Mouse (Mus musculus): ENCODE measurements at regions not wholly inside any gene's neighbourhood (a gene's known extent, or its start where the extent isn't known, plus 50 kb on each side); places are given as distances from the start of the nearest gene placed in this dataset.

DNA sequence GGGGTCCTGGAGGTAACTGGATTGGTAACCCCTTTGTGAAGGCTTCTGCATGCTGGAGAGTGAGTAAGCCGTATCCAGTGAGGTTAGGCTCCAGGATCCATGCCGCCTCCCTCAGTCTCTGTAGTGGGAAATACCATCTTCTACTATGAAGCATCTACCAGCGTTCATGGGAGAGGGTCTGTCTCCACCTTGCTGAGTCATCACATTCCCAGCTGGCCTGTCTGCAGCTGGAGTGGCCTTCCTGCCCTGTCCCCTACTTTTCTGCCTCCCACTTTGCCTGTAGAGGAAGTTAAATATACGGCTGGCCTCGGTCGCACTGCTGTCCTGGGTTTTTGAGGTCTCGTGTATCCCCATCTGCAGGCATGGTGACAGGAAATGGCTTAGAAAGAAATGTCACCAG lies 78.0 kb upstream of the Sec14l1 start:
- DNase-seq (ENCODE audit: low spot score), result no peak

DNA sequence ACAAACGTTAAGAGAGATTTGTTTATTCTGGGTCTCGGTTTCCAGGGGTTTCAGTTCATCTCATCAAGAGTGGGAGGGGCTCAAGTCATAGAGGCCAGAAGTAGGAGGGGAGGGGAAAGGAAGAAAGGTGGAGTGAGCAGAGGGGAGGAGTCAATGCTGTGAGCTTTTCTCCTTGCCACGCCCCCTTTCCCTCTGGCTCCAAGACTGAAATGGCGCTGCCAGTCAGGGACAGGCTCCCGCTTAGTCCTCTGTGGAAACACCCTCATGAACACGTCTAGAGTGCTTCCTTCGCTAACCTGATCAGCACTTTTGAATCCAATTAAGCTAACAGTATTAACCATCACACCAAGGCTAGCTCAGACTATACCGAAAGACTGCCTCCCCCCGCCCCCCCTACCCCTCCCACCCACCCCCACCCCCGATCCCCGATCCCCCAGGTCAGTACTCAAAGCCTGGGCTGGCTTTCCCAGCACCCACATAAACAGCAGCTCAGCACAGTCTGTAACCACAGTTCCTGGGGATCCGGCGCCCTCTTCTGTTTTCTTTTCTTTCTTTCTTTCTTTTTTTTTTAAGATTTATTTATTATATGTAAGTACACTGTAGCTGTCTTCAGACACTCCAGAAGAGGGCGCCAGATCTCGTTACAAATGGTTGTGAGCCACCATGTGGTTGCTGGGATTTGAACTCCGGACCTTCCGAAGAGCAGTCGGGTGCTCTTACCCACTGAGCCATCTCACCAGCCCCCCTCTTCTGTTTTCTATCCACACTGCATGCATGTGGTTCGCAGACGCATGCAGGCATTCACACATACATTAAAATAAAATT lies 76.5 kb upstream of the Sec14l1 start:
- peak; percentile 83 for DNase-seq (ENCODE audit: low spot score)

DNA sequence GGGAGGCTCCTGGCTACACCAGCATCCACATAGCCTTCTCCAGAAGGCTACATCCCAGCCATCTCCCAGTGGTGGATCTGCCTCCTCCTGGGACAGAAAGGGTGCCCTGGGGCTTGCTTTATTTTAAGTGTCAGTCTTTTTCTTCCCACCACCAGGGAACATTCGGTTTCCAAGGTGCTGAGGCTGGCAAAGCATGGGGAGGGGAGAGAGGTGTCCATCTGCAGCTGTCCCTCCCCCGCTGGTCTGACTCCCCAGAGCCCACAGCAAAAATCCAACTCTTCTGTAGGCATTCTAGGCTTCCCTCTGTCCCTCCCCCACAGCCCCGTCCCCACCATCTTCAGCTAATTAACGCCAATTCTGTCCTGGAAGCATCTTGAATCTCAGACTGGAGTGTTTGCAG lies 74.1 kb upstream of the Sec14l1 start:
- no peak for DNase-seq (ENCODE audit: low spot score)

GRCm38 (mm10) chr11:117042336-117042735 lies 72.6 kb upstream of the Sec14l1 start:
- no peak for DNase-seq (ENCODE audit: low spot score)

- peak; percentile 83 for DNase-seq (ENCODE audit: low spot score)
These were observed 71.4 kb upstream of the Sec14l1 start for GRCm38 (mm10) chr11:117043524-117043923.

DNA sequence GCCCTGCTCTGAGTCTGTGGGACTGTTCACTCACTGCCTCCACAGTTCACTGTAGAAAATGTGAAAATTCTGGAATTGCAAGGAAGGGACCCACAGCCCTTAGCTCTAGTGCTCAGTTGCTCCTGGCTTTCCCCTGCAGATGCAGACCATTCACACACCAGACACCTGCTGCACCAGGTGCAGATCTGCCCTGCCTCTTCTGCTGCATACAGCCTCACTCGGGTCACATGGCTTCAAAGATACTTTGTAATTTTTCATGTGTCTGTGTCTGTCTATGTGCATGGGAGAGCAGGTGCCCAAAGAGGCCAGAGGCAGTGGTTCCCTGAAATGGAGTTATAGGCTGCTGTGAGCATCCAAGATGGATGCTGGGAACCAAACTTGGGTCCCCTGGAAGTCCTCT lies 70.2 kb upstream of the Sec14l1 start:
- DNase-seq (ENCODE audit: low spot score), result no peak

DNA sequence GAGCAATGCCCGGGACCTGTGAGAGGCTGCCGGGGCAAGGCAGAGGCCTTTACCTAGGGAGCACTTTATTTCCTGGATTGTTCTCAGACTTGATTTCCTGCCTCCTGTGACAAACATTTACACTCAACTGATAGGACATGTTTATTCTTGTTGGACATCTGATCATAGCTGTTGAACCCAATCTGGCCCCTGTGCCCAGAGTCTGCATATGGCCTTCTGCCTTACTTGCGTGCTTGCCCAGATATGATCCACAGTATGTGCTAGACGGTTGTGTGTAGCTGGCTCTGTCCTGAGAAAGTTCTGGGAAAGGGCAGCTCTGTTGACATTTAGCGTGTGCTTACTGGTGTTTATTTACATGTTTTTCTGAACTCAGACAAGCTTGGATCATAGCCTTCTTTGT lies 68.3 kb upstream of the Sec14l1 start:
- no peak for DNase-seq (ENCODE audit: low spot score)

DNA sequence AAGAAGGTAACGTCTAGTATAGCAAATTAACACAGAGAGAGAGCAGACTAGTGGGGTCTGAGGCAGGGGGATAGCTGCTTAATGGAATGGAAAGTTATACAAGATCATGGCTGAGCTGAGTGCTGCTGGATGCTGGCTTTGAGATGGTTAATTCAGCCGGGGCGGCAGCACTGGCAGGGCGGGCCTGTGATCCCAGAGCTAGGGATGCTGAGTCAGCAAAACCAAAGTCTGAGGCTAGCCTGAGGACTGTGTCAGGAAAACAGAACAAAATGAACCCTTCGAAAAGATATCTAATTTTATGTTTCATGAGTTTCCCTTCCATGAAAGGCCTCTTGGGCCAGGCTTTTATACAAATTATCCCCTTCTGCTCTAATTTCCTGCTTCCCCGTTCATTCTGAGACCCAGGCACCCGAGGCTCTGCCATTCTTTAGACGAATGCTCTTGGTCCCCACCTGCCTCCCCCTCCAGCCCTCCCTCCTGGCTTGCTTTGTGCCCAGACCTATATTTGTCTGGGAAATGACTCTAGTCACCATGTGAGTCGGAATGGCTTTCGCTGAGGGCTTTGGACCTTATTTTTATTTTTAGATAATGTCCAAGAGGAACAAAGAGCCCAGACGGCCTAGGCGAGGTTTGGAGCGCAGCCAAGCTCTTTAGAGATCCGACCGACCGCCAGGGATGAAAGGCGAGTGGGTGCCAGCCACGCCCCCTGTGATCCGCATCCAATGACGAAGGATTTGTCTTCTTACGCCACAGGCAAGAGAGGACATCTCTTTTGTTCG lies 67.6 kb upstream of the Sec14l1 start:
- no peak for DNase-seq (ENCODE audit: low spot score)

- no peak for DNase-seq (ENCODE audit: low spot score)
These were observed 66.1 kb upstream of the Sec14l1 start for GRCm38 (mm10) chr11:117048911-117049310.

GRCm38 (mm10) chr11:117050788-117051187 lies 64.2 kb upstream of the Sec14l1 start:
- DNase-seq (ENCODE audit: low spot score), result no peak

DNA sequence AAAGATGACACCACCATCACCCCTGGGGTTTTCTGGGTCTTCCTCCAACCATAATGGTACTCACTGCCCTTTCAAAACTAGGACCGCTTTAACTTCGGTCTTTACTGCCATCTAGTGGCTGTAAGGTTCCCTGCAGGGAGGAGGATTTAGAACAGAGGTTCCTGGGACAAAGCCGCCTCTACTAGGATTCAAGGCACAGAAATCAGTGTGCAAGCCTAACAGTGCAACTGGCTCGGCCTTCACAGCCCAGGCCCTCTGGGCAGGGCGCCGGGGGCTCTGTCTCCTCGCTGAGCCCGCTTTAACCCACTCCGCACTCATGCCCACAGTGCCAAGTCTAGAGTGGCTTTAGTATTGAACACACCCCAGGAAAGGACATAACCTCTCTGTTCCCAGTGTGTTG lies 58.0 kb upstream of the Sec14l1 start:
- DNase-seq (ENCODE audit: low spot score), result peak; percentile 95

- DNase-seq (ENCODE audit: low spot score), result peak; percentile 81
These were observed 57.5 kb upstream of the Sec14l1 start for GRCm38 (mm10) chr11:117057451-117057850.

- DNase-seq (ENCODE audit: low spot score), result no peak
These were observed 55.8 kb upstream of the Sec14l1 start for GRCm38 (mm10) chr11:117059120-117059519.

GRCm38 (mm10) chr11:117059981-117060705 lies 54.8 kb upstream of the Sec14l1 start:
- DNase-seq (ENCODE audit: low spot score), result peak; percentile 58

DNA sequence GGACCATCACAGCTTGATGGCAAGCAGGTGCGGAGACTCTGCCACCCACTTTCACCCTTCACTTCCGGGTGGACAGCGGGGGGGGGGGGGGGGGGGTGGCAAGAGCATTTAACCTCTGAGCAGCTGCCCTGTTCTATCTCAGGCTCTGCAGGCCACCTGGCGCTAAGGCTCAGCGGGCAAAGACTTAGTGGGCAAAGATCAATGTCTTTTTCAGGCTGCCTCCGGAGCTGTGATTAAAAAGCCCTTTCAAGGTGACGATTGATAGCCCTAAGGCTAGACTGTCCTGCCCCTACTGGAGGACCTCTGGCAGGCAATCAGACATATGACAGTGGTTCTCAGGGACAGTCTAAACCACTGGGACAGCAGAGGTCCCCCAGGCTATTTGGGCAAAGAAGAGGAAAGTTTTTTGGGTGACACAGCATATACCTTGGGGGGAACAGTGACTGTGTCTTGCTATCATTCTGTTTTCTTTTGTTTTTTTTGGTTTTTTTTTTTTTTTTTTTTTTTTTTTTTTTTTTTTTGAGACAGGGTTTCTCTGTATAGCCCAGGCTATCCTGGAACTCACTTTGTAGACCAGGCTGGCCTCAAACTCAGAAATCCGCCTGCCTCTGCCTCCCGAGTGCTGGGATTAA lies 54.1 kb upstream of the Sec14l1 start:
- DNase-seq (ENCODE audit: low spot score), result no peak

DNA sequence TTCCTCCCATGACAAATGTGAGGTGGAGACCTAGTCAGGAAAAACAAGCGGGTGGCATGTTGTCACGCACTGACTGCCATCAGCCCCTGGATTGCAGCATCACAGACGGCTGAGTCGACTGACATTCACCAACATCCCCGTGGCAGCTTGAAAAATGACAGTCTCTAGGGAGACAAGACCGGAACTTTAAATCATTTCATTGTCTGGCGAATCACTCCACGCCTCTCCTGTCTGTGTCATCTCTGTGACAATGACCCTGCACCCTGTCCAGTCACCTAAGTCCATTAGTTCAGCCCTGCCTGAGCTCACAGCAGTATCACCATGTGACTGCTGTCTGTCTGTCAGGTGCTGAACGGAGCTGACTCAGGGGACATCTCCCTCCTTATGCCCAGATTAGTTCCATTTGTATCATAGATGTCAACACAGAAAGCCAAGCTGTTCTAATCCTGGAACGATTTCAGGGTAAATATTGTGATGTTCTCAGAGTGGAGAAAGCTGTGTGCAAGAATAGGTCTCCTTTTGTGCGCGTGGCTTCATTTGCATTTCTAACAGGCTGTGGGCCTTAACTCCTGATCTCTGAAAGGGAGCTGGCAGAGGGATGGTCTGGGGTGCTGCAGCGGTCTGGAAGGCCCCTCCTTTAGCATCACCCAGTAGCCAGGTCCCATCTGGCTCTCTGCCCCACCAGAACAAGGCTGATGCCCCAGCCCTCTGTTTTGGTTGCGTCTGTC lies 52.0 kb upstream of the Sec14l1 start:
- no peak for DNase-seq (ENCODE audit: low spot score)

Measured in embryo, embryonic 10.5 days (tissue).